Mouse (Mus musculus): Measurements from ENCODE around the gene Cyp2e1. TPM values are rescaled to one million over a fixed set of nuclear protein-coding genes. Genes with fewer than 3 reads are reported as not detected.
A peak's percentile ranks its signal among the peaks of the same experiment; 100 is the strongest.

The Cyp2e1 gene
- polyA plus RNA-seq, 1 experiment from 2014 or later: not detected

DNA sequence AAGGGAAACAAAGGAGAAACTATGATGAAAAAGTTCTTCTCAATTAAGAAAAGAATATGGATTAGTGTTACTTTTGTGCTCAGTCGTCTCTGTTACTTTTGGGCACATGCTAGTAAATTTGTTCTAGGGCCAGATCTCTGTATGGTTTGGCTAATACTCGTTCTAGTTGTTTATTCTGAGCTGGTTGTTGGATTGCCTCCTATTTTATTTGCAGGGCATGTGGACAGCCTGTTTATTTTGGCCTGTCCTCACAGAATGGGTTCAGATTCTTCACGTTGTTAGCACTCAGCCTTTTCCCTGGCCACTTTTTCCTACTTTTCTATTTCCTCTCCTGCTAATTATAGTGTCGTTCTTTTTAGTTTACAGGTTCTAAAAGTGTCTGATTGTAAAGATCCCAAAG lies 30.0 kb downstream of the Cyp2e1 start:
- no peaks in the 10 kb centered on the region for H3K36me3 ChIP-seq (ENCODE audit: control insufficient read depth, insufficient read depth, low read length)
- no peak for ATAC-seq (ENCODE audit: insufficient number of reproducible peaks, low FRiP score, low TSS enrichment, low read depth)

DNA sequence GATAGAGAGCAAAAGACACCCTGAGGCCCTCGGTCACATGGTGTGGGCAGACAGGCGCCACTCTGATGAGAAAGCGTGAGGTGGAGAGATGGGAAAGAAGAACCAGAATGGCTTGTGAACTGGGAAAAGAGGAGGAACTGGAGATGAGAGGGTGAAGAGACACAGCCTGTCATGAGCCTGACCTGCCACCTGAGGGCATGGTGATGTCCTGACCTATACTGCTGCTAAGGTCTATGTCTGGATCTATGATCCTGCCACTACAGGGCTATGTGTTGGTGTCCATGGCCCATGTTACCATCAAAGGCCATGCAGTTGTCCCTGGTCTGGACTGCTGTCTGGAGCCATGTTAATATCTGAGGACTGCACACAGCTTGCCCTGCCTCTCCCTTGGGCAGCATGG lies 34.1 kb downstream of the Cyp2e1 start:
- Histone ChIP-seq H3K4me2 (ENCODE audit: low read depth, severe bottlenecking) (no peak overlapping the region), H3K27me3 (ENCODE audit: control insufficient read depth, insufficient read depth, low read length) (no peaks in the 10 kb centered on the region), H3K4me1 (ENCODE audit: control insufficient read depth, insufficient read depth, low read length) (no peaks in the 10 kb centered on the region), H3K4me3 (ENCODE audit: low read depth, low read length) (no peak overlapping the region), H3K9me3 (ENCODE audit: control insufficient read depth, low read length) (no peaks in the 10 kb centered on the region), H3K27ac (replicated peaks; ENCODE audit: low read depth, low read length) (no peak overlapping the region), H3K9ac (ENCODE audit: low read length) (no peak overlapping the region), H3K36me3 (ENCODE audit: control insufficient read depth, insufficient read depth, low read length) (no peaks in the 10 kb centered on the region)
- ATAC-seq (ENCODE audit: insufficient number of reproducible peaks, low FRiP score, low TSS enrichment, low read depth): no peak
- WGBS: 88% methylated on average over 3 of the region's 3 CpGs
- no peak for DNase-seq (ENCODE audit: low spot score)

More for the DNA sequence above, 30.0 kb downstream of the Cyp2e1 start:
- H3K4me1 ChIP-seq (ENCODE audit: control insufficient read depth, insufficient read depth, low read length): no peaks in the 10 kb centered on the region
- H3K9ac ChIP-seq (ENCODE audit: low read length): no peak overlapping the region
- no peak overlapping the region for H3K27ac ChIP-seq (replicated peaks; ENCODE audit: low read depth, low read length)
- no peaks in the 10 kb centered on the region for H3K9me3 ChIP-seq (ENCODE audit: control insufficient read depth, low read length)
- H3K4me2 ChIP-seq (ENCODE audit: low read depth, severe bottlenecking): no peak overlapping the region
- H3K27me3 ChIP-seq (ENCODE audit: control insufficient read depth, insufficient read depth, low read length): no peaks in the 10 kb centered on the region
- H3K4me3 ChIP-seq (ENCODE audit: low read depth, low read length): no peak overlapping the region
- no peak for DNase-seq (ENCODE audit: low spot score)
- WGBS: 72% methylated on average over 4 of the region's 4 CpGs

DNA sequence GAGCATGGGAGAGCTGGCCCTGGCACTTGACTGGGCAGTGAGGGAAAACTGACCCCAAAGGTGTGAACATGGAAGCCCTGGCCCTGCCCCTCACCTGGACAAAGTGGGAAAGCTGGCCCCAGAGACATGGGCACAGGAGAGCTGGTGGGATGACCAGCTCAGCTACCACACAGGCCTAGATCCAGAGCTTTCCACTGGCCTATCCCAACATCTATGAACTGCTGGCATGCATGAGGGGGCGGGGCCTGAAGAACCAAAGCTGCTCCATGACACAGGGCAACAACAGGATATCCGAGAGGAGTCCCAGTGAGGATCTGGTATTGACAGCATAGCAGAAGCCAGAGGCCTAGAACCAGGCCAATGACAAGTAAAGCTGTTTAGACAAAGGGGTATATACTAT lies 34.7 kb downstream of the Cyp2e1 start:
- Histone ChIP-seq H3K27me3 (ENCODE audit: control insufficient read depth, insufficient read depth, low read length) (no peaks in the 10 kb centered on the region), H3K27ac (replicated peaks; ENCODE audit: low read depth, low read length) (no peak overlapping the region), H3K36me3 (ENCODE audit: control insufficient read depth, insufficient read depth, low read length) (no peaks in the 10 kb centered on the region), H3K4me3 (ENCODE audit: low read depth, low read length) (no peak overlapping the region), H3K9ac (ENCODE audit: low read length) (no peak overlapping the region), H3K9me3 (ENCODE audit: control insufficient read depth, low read length) (no peaks in the 10 kb centered on the region), H3K4me2 (ENCODE audit: low read depth, severe bottlenecking) (no peak overlapping the region), H3K4me1 (ENCODE audit: control insufficient read depth, insufficient read depth, low read length) (no peaks in the 10 kb centered on the region)
- ATAC-seq (ENCODE audit: insufficient number of reproducible peaks, low FRiP score, low TSS enrichment, low read depth) (no peak), DNase-seq (ENCODE audit: low spot score) (no peak)
- 84% methylated on average over 2 of the region's 2 CpGs for WGBS

DNA sequence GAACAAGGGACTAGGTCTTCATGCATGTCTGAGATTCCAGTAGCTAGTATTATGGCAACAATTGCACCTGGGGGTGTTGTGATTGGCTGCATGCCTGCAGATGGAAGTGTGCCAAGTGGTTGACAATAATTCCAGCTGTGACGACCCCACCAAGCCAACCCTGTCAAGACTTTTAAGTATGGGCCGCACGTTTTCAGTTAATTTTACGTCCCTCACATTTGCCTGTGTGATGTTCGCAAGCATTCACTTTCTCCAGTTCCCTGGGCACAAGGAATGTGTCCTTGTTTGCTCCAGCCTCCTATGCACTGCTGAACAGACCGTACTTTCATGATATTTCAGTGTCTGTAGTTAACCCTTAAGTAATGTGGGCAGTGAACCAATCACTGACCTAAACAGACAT lies 39.1 kb downstream of the Cyp2e1 start:
- Histone ChIP-seq H3K9me3 (ENCODE audit: control insufficient read depth, low read length) (no peaks in the 10 kb centered on the region), H3K27ac (replicated peaks; ENCODE audit: low read depth, low read length) (no peak overlapping the region), H3K27me3 (ENCODE audit: control insufficient read depth, insufficient read depth, low read length) (no peaks in the 10 kb centered on the region), H3K4me1 (ENCODE audit: control insufficient read depth, insufficient read depth, low read length) (no peaks in the 10 kb centered on the region), H3K9ac (ENCODE audit: low read length) (no peak overlapping the region), H3K4me3 (ENCODE audit: low read depth, low read length) (no peak overlapping the region), H3K36me3 (ENCODE audit: control insufficient read depth, insufficient read depth, low read length) (no peaks in the 10 kb centered on the region), H3K4me2 (ENCODE audit: low read depth, severe bottlenecking) (no peak overlapping the region)
- ATAC-seq (ENCODE audit: insufficient number of reproducible peaks, low FRiP score, low TSS enrichment, low read depth) (no peak), DNase-seq (ENCODE audit: low spot score) (no peak)
- WGBS: 72% methylated on average over 6 of the region's 6 CpGs

DNA sequence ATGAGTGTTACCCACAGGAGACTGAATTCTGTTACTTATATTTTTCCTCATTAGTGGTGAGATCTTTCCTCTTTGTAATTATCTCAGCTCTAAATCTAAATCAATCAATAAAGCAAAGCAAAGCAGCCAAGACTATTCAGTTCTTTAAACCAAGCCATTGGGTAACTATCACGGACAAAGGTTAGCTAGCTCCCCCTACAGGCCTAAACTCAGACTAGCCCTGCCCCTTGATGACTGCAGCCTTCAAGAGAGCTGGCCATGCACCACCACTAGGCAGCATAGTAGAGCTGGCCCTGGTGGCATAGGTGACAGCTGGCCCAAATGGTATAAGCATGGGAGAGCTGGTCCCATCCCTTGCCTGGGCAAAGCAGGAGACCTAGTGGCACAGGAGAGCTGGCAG lies 42.2 kb downstream of the Cyp2e1 start:
- no peak overlapping the region for H3K9ac ChIP-seq (ENCODE audit: low read length)
- H3K4me2 ChIP-seq (ENCODE audit: low read depth, severe bottlenecking): no peak overlapping the region
- H3K4me3 ChIP-seq (ENCODE audit: low read depth, low read length): no peak overlapping the region
- H3K36me3 ChIP-seq (ENCODE audit: control insufficient read depth, insufficient read depth, low read length): no peaks in the 10 kb centered on the region
- H3K4me1 ChIP-seq (ENCODE audit: control insufficient read depth, insufficient read depth, low read length): no peaks in the 10 kb centered on the region
- peak; percentile 31 for DNase-seq (ENCODE audit: low spot score)
- no peak for ATAC-seq (ENCODE audit: insufficient number of reproducible peaks, low FRiP score, low TSS enrichment, low read depth)
- H3K27me3 ChIP-seq (ENCODE audit: control insufficient read depth, insufficient read depth, low read length): no peaks in the 10 kb centered on the region
- H3K27ac ChIP-seq (replicated peaks; ENCODE audit: low read depth, low read length): no peak overlapping the region
- WGBS: 19% methylated on average over 1 of the region's 1 CpGs
- H3K9me3 ChIP-seq (ENCODE audit: control insufficient read depth, low read length): no peaks in the 10 kb centered on the region

DNA sequence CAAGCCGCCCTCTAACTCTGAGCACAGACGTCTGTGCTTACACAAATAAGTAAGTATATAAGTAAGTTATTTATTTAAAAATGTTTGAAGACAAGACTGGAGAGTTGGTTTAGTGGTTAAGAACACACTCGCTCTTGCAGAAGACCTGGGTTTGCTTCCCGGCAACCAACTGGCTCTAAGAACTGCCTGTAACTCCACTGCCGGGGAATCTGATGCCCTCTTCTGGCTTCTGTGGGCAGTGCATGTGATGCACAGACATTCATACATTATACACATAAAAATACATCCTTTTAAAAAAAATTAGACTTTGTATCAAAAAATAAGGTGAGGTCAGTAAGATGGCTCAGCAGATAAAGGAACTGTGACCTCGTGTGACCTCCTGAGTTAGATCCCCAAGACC lies 47.0 kb downstream of the Cyp2e1 start:
- no peaks in the 10 kb centered on the region for H3K36me3 ChIP-seq (ENCODE audit: control insufficient read depth, insufficient read depth, low read length)
- no peak overlapping the region for H3K4me3 ChIP-seq (ENCODE audit: low read depth, low read length)
- H3K9ac ChIP-seq (ENCODE audit: low read length): no peak overlapping the region
- DNase-seq (ENCODE audit: low spot score) (no peak), ATAC-seq (ENCODE audit: insufficient number of reproducible peaks, low FRiP score, low TSS enrichment, low read depth) (no peak)
- WGBS: 93% methylated on average over 6 of the region's 6 CpGs
- no peak overlapping the region for H3K4me2 ChIP-seq (ENCODE audit: low read depth, severe bottlenecking)
- no peaks in the 10 kb centered on the region for H3K9me3 ChIP-seq (ENCODE audit: control insufficient read depth, low read length)
- H3K27ac ChIP-seq (replicated peaks; ENCODE audit: low read depth, low read length): no peak overlapping the region
- H3K4me1 ChIP-seq (ENCODE audit: control insufficient read depth, insufficient read depth, low read length): no peaks in the 10 kb centered on the region
- no peaks in the 10 kb centered on the region for H3K27me3 ChIP-seq (ENCODE audit: control insufficient read depth, insufficient read depth, low read length)

DNA sequence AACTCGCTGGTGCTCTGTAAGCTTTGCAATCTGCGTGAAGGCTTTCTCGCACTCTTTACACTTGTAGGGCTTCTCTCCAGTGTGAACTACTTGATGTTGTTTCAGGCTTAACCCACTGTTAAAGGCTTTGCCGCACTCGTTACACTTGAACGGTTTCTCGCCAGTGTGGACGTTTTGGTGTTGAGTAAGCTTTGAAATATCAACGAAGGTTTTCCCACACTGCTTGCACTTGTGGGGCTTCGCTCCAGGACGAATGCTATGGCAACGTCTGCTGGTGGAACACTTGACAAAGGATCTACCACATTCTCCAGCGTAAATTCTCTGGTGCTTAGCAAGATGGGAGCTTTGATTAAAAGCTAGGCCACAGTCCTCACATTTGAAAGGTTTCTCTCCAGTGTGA lies 48.2 kb downstream of the Cyp2e1 start:
- Histone ChIP-seq H3K4me1 (ENCODE audit: control insufficient read depth, insufficient read depth, low read length) (no peaks in the 10 kb centered on the region), H3K27ac (replicated peaks; ENCODE audit: low read depth, low read length) (no peak overlapping the region), H3K4me2 (ENCODE audit: low read depth, severe bottlenecking) (no peak overlapping the region), H3K9ac (ENCODE audit: low read length) (no peak overlapping the region), H3K36me3 (ENCODE audit: control insufficient read depth, insufficient read depth, low read length) (no peaks in the 10 kb centered on the region), H3K27me3 (ENCODE audit: control insufficient read depth, insufficient read depth, low read length) (no peaks in the 10 kb centered on the region), H3K9me3 (ENCODE audit: control insufficient read depth, low read length) (no peaks in the 10 kb centered on the region), H3K4me3 (ENCODE audit: low read depth, low read length) (no peak overlapping the region)
- no peak for ATAC-seq (ENCODE audit: insufficient number of reproducible peaks, low FRiP score, low TSS enrichment, low read depth)
- WGBS: 93% methylated on average over 13 of the region's 13 CpGs
- DNase-seq (ENCODE audit: low spot score): no peak

DNA sequence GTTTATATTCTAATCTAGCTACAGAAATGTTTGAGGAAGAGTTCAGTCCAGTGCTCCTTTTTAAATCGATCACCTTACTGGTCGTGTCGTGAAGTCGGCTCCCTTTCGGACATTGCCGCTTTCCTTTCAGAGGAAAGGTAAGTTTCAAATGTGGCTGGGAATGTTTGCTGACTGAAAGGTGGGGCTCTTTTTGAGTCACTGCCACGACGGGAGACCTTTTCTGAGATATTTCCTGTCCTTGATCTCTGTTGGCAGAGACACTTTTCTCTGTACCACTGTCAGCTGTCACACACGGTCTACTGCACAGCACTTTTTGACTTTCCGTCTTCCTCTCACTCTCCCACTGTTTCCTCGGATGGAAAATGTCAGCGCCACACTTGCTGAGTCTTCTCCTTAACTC lies 49.3 kb downstream of the Cyp2e1 start:
- WGBS: 93% methylated on average over 12 of the region's 12 CpGs
- no peak overlapping the region for H3K27ac ChIP-seq (replicated peaks; ENCODE audit: low read depth, low read length)
- H3K4me3 ChIP-seq (ENCODE audit: low read depth, low read length): no peak overlapping the region
- H3K9ac ChIP-seq (ENCODE audit: low read length): no peak overlapping the region
- no peaks in the 10 kb centered on the region for H3K4me1 ChIP-seq (ENCODE audit: control insufficient read depth, insufficient read depth, low read length)
- ATAC-seq (ENCODE audit: insufficient number of reproducible peaks, low FRiP score, low TSS enrichment, low read depth) (no peak), DNase-seq (ENCODE audit: low spot score) (peak; percentile 6)
- no peak overlapping the region for H3K4me2 ChIP-seq (ENCODE audit: low read depth, severe bottlenecking)
- no peaks in the 10 kb centered on the region for H3K9me3 ChIP-seq (ENCODE audit: control insufficient read depth, low read length)
- H3K27me3 ChIP-seq (ENCODE audit: control insufficient read depth, insufficient read depth, low read length): no peaks in the 10 kb centered on the region
- no peaks in the 10 kb centered on the region for H3K36me3 ChIP-seq (ENCODE audit: control insufficient read depth, insufficient read depth, low read length)

DNA sequence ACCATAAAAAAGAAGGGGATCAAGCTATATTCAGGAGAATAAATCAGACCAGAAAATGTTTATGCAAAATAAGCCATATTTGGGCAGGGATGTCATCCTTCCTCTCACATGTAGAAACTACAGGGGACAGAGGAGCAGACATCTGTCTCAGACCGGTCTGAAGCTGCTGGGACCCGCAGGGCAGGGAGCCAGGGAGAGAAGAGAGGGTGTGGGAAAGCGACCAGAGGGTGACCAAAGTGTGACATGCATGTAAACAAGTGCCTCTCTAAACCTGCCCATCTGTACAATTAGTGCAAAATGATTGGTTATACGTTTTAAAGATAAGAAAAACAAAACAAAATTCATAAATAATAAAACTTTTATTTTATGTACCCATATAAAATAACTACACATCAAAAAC lies 56.6 kb downstream of the Cyp2e1 start:
- no peaks in the 10 kb centered on the region for H3K27me3 ChIP-seq (ENCODE audit: control insufficient read depth, insufficient read depth, low read length)
- 81% methylated on average over 4 of the region's 4 CpGs for WGBS
- no peak overlapping the region for H3K27ac ChIP-seq (replicated peaks; ENCODE audit: low read depth, low read length)
- H3K4me1 ChIP-seq (ENCODE audit: control insufficient read depth, insufficient read depth, low read length): no peaks in the 10 kb centered on the region
- no peak for DNase-seq (ENCODE audit: low spot score)
- H3K4me3 ChIP-seq (ENCODE audit: low read depth, low read length): no peak overlapping the region
- no peak overlapping the region for H3K9ac ChIP-seq (ENCODE audit: low read length)
- no peaks in the 10 kb centered on the region for H3K36me3 ChIP-seq (ENCODE audit: control insufficient read depth, insufficient read depth, low read length)
- ATAC-seq (ENCODE audit: insufficient number of reproducible peaks, low FRiP score, low TSS enrichment, low read depth): no peak
- H3K4me2 ChIP-seq (ENCODE audit: low read depth, severe bottlenecking): no peak overlapping the region
- no peaks in the 10 kb centered on the region for H3K9me3 ChIP-seq (ENCODE audit: control insufficient read depth, low read length)

Measured in limb, embryonic 11.5 days (tissue).